Mouse (Mus musculus): ENCODE measurements around the gene Vrk3.

The Vrk3 gene

GRCm38 (mm10) chr7:44760366-44760765, 12.2 kb downstream of the Vrk3 start:
- DNase-seq (ENCODE audit: low spot score) = no peak

- no peak for DNase-seq (ENCODE audit: low spot score)
Measured at GRCm38 (mm10) chr7:44768129-44768528, 19.9 kb downstream of the Vrk3 start.

- no peak for DNase-seq (ENCODE audit: low spot score)
Measured at GRCm38 (mm10) chr7:44770046-44770578, 21.9 kb downstream of the Vrk3 start.

- no peak for DNase-seq (ENCODE audit: low spot score)
Measured at GRCm38 (mm10) chr7:44772591-44773204, 24.5 kb downstream of the Vrk3 start.

- DNase-seq (ENCODE audit: low spot score) = no peak
Measured at GRCm38 (mm10) chr7:44776849-44777498, 28.8 kb downstream of the Vrk3 start.

GRCm38 (mm10) chr7:44780101-44780500, 31.9 kb downstream of the Vrk3 start:
- DNase-seq (ENCODE audit: low spot score) = no peak

GRCm38 (mm10) chr7:44789531-44789930, 41.3 kb downstream of the Vrk3 start:
- DNase-seq (ENCODE audit: low spot score) = no peak

- DNase-seq (ENCODE audit: low spot score) = no peak
Measured at GRCm38 (mm10) chr7:44790066-44790465, 41.9 kb downstream of the Vrk3 start.

- DNase-seq (ENCODE audit: low spot score) = no peak
Measured at GRCm38 (mm10) chr7:44792781-44793180, 44.6 kb downstream of the Vrk3 start.

GRCm38 (mm10) chr7:44808927-44809326, 60.7 kb downstream of the Vrk3 start:
- no peak for DNase-seq (ENCODE audit: low spot score)

- DNase-seq (ENCODE audit: low spot score) = no peak
Measured at GRCm38 (mm10) chr7:44809466-44809865, 61.3 kb downstream of the Vrk3 start.

GRCm38 (mm10) chr7:44810365-44810764, 62.2 kb downstream of the Vrk3 start:
- DNase-seq (ENCODE audit: low spot score) = no peak

GRCm38 (mm10) chr7:44810819-44811557, 62.8 kb downstream of the Vrk3 start:
- DNase-seq (ENCODE audit: low spot score) = no peak

GRCm38 (mm10) chr7:44812651-44813325, 64.6 kb downstream of the Vrk3 start:
- no peak for DNase-seq (ENCODE audit: low spot score)

- DNase-seq (ENCODE audit: low spot score) = no peak
Measured at GRCm38 (mm10) chr7:44813985-44814384, 65.8 kb downstream of the Vrk3 start.

- DNase-seq (ENCODE audit: low spot score) = no peak
Measured at GRCm38 (mm10) chr7:44814423-44814822, 66.2 kb downstream of the Vrk3 start.

GRCm38 (mm10) chr7:44814952-44815553, 66.8 kb downstream of the Vrk3 start:
- DNase-seq (ENCODE audit: low spot score) = no peak

- DNase-seq (ENCODE audit: low spot score) = peak; percentile 94
Measured at GRCm38 (mm10) chr7:44815721-44816469, 67.7 kb downstream of the Vrk3 start, which contains the start of the genes Nup62 and Il4i1. Gene Nup62 (plus strand): TSS chr7:44816088. Gene Il4i1 (plus strand): TSS chr7:44816387.

GRCm38 (mm10) chr7:44816470-44817021, 68.3 kb downstream of the Vrk3 start, which contains the start of gene Atf5:
Gene Atf5 (minus strand): TSS chr7:44816658.
- DNase-seq (ENCODE audit: low spot score) = no peak

- DNase-seq (ENCODE audit: low spot score) = no peak
Measured at GRCm38 (mm10) chr7:44817441-44817840, 69.2 kb downstream of the Vrk3 start.

GRCm38 (mm10) chr7:44818164-44818563, 70.0 kb downstream of the Vrk3 start:
- no peak for DNase-seq (ENCODE audit: low spot score)
